Mouse (Mus musculus): ENCODE measurements around the gene Diaph2. TPM values are rescaled to one million over a fixed set of nuclear protein-coding genes. Genes with fewer than 3 reads are reported as not detected.
"Not testable (repeated sequence)": the region's sequence is repeated elsewhere in the genome, so short reads cannot be mapped to it uniquely, and the experiment has no call there.

The Diaph2 gene
- total RNA-seq, 1 experiment from 2014 or later = 20.3 TPM

DNA sequence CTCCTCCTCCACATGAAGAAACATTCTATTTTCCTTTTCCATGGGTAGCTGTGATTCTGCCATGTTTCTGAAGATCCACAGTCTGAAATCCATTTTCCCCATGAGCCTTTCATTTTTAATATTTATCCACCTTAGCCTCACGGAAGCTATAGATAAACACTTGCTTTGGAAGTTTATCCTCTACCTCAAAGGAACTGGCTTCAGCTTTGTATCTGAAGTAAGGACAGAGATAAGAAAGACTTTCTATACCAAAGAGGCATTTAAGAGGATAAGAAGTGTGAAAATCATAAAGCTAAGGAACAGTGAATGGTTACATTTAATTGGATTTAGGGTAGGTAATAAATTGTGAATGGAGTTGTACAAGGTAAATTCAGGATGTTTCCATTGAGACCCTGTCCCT lies 480.5 kb downstream of the Diaph2 start:
- no peak for ATAC-seq (ENCODE audit: extremely low read depth, insufficient number of reproducible peaks, low FRiP score, poor library complexity, severe bottlenecking)

DNA sequence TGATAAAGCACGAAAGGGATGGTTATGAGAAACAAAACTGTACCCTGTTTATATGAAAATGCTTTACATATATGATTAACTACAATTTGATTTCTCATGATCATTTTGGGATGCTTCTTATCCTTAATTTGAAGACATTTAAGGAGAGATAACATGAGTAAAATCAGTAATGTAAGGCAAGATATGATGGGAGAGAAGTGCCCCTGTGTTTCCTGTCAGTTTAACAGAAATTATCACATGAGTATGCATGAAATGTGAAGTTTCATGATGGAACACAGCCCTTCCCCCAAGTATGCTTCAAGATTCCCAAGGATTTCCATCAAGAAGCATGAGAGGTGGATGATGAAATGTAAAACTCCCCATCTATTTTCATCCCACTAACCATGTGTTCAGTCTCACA lies 485.6 kb downstream of the Diaph2 start:
- ATAC-seq (ENCODE audit: extremely low read depth, insufficient number of reproducible peaks, low FRiP score, poor library complexity, severe bottlenecking) = no peak

DNA sequence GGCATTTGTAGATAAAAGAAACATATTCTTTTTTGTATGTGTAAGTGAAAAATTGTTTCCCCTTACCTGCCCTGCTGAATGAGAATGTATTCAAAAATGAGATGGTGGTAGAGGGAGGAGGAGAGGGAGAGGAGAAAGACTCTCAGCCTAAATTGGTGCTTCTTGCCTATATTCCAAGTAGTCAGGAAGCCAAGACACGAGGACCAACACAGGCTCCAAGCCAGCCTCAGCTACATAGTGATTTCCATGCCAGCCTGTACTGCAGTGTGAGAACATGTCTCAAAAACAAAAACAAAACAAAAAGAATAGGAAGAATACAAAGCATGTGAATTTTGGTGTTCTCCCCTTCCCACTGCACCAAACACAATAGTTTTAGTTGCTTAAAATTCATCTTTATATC lies 497.1 kb downstream of the Diaph2 start:
- no peak for ATAC-seq (ENCODE audit: extremely low read depth, insufficient number of reproducible peaks, low FRiP score, poor library complexity, severe bottlenecking)

DNA sequence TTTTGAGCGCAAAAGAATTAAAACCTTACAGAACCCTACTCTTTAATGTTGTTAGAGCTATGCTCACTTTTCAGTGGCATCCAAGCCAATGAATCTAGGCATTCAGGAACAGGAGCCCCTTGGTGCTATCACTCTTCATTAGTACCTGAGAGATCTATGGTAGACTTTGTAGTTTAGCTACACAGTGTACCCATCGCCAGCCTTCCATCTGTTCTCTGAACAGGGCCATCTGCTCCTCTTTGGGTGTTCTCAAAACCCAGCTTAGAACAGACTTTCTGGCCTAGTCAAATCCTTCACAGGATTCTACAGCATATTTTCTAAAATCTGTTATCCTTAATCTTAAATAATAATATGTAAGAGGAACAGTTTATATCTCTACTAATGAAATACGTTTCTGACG lies 504.1 kb downstream of the Diaph2 start:
- no peak for ATAC-seq (ENCODE audit: extremely low read depth, insufficient number of reproducible peaks, low FRiP score, poor library complexity, severe bottlenecking)

DNA sequence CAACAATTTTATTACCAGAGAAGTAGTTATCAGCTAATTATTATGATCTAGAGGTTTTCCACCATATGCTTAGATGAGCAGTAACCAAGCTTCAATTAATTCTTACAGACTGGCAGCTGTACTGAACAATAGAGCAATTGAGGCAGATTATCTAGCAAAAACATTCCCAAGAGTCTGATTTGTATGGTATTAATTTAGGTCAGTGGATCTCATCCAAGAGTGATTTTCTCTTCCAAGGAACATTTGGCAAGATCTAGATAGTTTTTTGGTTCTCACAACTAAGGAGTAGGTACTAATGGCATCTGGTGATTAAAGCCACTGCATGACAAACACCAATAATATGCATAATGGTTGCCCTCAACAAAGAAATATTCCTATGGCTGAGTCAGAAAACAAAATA lies 516.2 kb downstream of the Diaph2 start:
- ATAC-seq (ENCODE audit: extremely low read depth, insufficient number of reproducible peaks, low FRiP score, poor library complexity, severe bottlenecking) = no peak

DNA sequence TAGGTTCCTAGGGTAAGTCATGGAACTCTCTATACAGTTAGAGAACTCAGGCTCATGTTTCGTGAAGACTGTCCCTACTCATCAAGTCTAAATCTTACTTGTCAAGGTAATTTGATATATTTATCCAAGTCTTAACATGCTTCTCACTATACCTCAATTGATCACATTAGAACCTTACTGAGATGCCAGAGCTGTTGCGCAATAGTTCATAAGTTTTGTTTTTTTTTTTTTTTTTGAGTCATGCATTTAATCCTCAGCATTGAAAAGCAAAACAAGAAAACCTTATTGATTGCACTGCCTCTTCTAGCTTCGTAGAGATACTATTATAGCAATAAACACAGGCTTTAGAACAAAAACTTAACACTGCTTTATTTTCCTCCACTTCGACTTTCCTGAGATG lies 529.6 kb downstream of the Diaph2 start:
- ATAC-seq (ENCODE audit: extremely low read depth, insufficient number of reproducible peaks, low FRiP score, poor library complexity, severe bottlenecking) = no peak

DNA sequence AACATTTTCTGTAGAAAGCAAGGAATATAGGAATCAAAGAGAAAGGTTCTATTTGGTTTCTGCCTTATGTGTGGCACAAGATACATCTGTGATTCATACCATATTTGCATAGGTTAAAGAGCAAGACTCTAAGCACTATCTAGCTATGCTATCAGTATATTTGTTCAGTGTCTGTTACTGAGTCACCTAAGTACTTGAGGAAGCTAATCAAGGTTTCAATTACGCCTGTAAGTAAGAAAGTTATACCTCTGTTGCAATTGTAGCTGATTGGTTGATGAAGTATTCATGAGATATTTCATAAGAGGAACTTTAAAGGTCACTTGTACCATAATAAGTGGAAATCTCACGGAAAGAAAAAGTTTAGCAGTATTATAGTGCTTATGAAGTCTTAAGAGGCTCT lies 531.9 kb downstream of the Diaph2 start:
- ATAC-seq (ENCODE audit: extremely low read depth, insufficient number of reproducible peaks, low FRiP score, poor library complexity, severe bottlenecking) = no peak

DNA sequence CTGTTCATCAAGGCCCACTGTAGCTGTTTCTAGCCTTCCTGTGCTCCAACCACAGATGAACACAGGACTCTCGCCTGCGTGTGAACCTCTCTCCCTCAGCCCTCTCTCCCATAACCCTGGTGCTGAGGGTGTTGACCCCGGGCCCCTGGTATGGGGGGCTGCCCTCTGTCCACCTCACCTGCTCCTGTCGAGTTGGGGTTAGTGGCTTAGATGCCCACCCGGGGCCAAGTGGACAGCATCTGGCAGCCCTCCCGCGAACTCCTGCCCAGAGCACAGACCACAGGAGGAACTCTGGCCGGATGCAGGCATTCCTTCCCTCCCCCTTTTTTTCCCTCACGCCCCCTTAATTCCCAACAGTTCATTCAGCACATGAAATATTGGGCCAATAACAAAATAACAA lies 537.5 kb downstream of the Diaph2 start:
- ATAC-seq (ENCODE audit: extremely low read depth, insufficient number of reproducible peaks, low FRiP score, poor library complexity, severe bottlenecking) = no peak

DNA sequence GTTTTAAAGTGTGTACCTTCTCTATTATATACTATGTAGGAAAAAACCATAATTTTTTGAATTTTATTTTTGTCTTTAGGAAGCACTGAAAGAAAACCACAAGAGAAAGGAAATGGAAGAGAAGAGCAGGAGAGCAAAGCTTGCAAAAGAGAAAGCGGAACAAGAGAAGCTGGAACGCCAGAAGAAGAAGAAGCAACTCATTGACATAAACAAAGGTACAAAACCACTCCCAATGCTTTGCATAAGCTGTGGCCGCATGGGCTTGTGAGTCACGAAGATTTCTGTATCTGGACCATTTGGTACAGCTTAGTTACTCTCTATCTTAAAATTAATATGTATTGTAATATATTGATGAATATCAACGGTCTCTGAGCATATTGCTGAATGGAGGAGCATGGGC lies 540.2 kb downstream of the Diaph2 start:
- peak; percentile 56; the same call in 1 of the 2 replicates for ATAC-seq (ENCODE audit: extremely low read depth, insufficient number of reproducible peaks, low FRiP score, poor library complexity, severe bottlenecking)

DNA sequence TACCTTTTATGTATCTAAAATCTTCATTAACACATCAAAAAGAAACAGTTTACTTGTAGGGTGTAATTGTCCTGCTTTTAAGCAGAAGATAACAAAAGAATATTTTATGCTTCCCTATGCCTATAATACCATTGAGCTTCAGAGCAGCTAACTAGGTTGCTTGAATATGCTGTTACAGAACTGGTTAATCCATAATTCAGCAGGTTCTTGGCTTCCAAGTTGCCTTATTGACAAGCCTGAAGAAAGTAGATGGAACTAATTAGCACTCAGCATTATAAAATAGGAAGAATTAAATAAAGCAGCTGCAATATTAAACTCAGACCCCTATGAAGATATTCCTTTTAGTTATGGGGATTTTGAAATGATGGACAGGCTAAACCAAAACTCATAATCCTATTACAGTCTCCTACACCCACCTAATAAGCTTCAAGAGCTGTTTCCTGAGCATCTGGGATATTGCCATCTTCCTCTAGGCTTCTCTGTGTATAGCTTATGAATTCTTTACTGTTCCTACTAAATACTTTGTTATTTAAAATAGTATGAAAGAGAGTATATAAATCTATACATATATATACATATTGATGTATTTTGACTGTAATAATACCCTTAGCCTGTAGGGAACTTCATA lies 601.4 kb downstream of the Diaph2 start:
- ATAC-seq (ENCODE audit: extremely low read depth, insufficient number of reproducible peaks, low FRiP score, poor library complexity, severe bottlenecking) = no peak

DNA sequence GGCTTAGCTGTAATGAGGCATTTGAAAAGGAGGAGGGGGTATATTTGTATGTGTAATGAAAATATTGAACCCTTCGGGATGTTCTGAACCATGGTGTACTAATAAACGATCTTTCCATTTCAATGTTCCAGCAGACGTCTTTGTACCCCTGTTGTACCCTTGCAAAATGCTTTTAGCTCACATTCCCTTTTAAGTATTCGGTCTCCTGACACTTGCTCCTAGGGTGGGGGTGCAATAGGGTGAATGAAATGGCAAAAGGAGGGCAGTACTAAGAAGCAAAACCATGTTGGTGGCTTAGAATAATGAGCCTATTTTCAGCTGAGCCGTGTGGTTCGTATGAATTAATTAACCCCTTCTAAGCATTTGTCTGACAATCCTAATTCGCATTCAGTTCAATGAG lies 601.9 kb downstream of the Diaph2 start:
- no peak for ATAC-seq (ENCODE audit: extremely low read depth, insufficient number of reproducible peaks, low FRiP score, poor library complexity, severe bottlenecking)

DNA sequence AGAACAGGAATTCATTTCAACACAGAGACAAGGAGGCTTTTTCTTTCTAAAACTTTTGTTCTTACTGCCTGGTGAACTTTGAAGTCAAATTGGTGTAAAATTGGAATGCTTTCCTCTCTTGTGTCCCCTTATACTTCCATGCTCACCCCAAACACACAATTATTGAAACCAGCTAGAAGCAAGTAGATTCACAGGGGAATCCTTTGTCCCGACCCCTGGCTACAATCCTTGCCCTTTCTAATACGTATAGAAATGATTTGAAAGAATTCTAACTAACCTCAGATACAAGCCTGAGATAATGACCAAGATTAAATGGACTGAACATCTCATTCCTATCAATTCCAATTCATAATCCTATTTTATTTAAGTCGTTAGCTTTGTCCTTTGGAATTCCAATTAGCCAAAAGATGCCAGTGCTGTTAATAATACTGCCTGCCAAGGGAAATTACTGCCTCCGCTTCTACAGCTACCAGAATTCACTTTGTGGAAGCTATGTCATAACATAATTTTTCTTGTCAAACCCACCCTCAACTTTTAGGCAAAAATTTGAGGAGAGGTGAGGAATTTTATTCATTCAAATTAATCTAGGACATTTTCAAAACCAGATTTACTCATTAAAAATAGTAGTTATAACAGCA lies 644.1 kb downstream of the Diaph2 start:
- ATAC-seq (ENCODE audit: extremely low read depth, insufficient number of reproducible peaks, low FRiP score, poor library complexity, severe bottlenecking) = no peak

DNA sequence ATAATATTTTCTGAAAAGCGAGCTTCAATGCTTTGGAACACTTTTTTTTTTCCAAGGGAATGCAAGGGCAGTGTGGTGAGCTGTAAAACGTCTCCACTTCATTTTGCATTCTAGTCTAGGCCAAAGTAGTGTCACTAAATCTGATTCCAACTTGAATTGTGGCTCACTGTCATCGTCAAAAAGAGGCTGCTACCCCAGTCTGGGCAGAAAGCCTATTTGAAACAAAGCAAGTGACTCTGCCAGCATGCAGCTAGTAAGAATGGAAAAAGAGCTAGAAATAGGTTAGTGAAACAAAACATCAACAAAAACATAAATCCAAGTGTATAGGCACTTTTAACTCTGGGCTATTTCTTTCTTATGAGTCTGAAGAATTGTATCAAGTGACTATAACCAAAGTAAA lies 653.7 kb downstream of the Diaph2 start:
- no peak for ATAC-seq (ENCODE audit: extremely low read depth, insufficient number of reproducible peaks, low FRiP score, poor library complexity, severe bottlenecking)

DNA sequence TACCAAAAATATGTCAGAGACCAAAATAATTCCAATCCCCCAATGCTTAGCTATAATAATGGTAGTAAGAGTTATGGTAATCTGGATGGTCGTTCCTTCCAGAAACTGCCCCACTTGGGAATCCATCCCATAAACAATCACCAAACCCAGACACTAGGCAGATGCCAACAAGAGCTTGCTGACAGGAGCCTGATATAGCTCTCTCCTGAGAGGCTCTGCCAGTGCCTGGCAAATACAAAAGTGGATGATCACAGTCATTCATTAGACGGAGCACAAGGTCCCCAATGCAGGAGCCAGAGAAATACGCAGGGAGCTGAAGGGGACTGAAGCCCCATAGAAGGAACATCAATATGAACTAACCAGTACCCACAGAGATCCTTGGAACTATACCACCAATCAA lies 657.9 kb downstream of the Diaph2 start:
- ATAC-seq (ENCODE audit: extremely low read depth, insufficient number of reproducible peaks, low FRiP score, poor library complexity, severe bottlenecking) = not testable (repeated sequence)

DNA sequence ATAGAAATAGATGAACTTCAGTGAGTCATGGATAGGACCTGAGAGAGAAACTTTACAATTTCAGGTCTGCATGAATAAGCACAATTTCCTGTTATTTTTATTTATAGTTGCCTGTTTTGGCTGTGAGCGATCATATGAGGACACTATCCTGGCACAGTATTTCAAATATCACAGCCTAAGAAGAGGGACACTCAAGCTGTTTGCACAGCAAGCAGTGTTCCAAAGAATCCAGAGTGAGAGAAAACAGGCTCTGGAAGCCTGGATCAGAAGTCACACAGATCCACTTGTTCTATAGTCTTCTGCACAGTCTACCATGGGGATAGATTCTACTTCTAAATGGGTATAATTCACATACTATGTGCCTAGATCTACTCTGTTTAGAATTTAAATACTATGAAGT lies 659.4 kb downstream of the Diaph2 start:
- ATAC-seq (ENCODE audit: extremely low read depth, insufficient number of reproducible peaks, low FRiP score, poor library complexity, severe bottlenecking) = no peak

DNA sequence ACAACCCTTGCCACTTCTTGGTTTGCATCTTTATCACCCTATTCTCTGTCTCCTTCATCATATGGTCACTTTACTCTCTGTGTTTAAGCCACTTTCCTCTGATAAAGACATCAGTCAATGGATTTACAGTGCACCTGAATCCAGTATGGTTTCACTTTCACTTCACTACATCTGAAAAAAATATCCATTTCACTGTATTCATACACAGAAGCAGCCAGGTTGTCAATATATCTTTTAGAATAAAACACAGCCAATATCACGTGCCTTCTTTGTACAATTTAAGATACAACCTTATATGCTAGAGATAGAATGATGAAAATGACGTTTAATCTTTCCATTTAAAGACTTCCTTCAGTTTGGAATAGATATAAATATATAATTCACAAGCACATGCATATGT lies 673.6 kb downstream of the Diaph2 start:
- ATAC-seq (ENCODE audit: extremely low read depth, insufficient number of reproducible peaks, low FRiP score, poor library complexity, severe bottlenecking) = no peak

DNA sequence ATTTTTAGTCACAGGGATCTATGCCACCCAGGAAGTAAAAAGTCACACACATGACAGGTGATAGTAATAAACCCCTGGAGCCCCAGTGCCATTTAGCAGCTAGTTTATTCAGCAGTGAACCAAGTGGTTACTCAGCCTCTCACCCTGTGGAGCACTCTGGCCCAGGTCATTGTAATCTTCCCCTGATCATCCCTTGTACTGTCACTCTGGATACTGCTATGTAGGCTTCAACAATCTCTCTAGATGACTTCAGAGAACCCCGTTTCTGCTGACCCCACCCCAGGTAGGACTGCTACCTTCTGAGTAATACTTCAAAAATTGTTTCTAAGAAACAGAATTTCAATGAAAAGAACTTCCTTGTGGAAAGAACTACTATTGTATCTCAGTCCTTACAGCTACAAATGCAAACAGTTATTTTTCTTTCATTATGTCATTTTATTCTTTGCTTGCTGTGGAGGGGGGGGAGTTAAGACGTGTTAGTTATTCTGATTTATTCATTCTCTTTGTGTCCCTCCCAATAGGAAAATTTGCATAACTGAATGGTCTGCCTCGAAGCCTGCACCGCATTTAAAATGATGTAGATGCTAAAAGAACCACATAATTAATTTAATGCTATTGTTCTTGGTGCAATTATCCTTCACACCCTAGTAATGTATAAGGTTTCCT lies 702.4 kb downstream of the Diaph2 start:
- ATAC-seq (ENCODE audit: extremely low read depth, insufficient number of reproducible peaks, low FRiP score, poor library complexity, severe bottlenecking) = no peak

DNA sequence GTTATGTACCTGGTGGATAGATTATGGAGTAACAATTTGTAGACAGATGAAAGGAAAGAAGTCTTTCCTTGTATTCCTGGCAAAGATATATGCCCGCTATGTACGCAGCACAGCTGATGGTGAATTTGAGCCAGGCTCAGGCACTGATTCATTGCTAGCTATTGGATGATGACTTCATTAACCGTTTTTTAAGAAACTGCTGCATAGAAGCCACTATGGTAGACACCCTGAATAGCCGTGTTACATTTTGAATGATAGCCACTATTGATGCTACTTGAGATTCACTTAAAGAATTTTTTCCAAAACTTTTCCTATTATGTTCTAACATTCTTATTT lies 702.9 kb downstream of the Diaph2 start:
- no peak for ATAC-seq (ENCODE audit: extremely low read depth, insufficient number of reproducible peaks, low FRiP score, poor library complexity, severe bottlenecking)

DNA sequence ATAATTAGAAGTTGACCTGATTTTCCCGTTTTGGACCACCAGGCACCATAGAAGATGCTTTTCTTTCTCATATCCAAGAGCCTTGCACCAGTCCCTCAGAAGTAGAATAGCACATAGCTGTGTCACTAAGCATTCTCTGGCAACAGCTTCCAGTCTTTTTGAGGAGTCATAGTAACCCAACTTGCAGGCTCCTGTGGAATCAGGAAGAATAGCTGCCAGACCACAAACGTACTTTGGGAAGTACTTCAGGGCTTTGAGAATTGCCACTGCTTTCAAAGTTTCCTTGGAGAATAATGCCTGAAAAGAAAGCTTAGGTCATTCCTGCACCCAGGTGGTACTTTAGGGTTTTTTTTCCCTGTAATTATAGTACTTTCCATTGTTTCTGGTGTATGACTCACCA lies 723.6 kb downstream of the Diaph2 start:
- no peak for ATAC-seq (ENCODE audit: extremely low read depth, insufficient number of reproducible peaks, low FRiP score, poor library complexity, severe bottlenecking)

DNA sequence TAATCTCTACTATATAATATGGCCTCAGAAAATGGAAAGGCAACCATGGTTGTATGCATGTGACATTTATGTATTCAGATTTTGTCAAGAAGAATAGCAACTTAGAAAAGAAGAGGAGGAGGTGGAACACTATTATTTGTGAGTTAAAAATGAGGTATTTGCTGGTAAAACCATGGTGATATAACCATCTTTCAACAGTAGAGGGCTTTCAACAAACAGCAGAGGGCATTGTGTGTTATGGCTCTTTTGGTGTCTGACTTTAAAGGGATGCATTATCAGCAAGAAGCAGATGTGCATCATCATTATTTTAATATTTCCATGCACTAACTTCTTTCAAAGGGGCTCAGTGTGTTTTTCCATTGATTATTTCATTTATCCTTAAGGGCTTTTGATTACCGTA lies 731.3 kb downstream of the Diaph2 start:
- ATAC-seq (ENCODE audit: extremely low read depth, insufficient number of reproducible peaks, low FRiP score, poor library complexity, severe bottlenecking) = no peak

Data from neutrophil, adult 5-6 weeks (primary cell).